Mouse (Mus musculus) embryonic facial prominence, embryonic 14.5 days (tissue): ENCODE results near the gene Tfg. TPM values are rescaled to one million over a fixed set of nuclear protein-coding genes. Genes with fewer than 3 reads are reported as not detected.

ENCODE experiments used
- ATAC-seq: fragments of 200-750 bp; cut with Nextera tagmentation; 2 replicates; pipeline ENCODE4 v1.8.0; 2017; ENCODE audit warnings: low read depth, moderate number of reproducible peaks, moderate TSS enrichment
- DNase-seq: peaks from one replicate; pipeline ENCODE4 v3.0.0-alpha.2; 2015; ENCODE audit warnings: low spot score
- H3K27ac ChIP-seq: fragments of 300-500 bp; sonication (generic); replicated peaks from 2 replicates; pipeline ENCODE4 v1.5.1; 2014; ENCODE audit warnings: low read depth, mild to moderate bottlenecking, low read length, moderate library complexity
- H3K27me3 ChIP-seq: fragments of 300-500 bp; sonication (generic); replicated peaks from 2 replicates; pipeline ENCODE4 v1.6.1; 2014; ENCODE audit warnings: low read length; ENCODE audit not compliant: control insufficient read depth, insufficient read depth
- H3K36me3 ChIP-seq: fragments of 300-500 bp; sonication (generic); 2 replicates; pipeline ENCODE4 v1.6.1; 2014; ENCODE audit warnings: low read length, mixed read lengths; ENCODE audit not compliant: control insufficient read depth, insufficient read depth
- H3K4me1 ChIP-seq: fragments of 300-500 bp; sonication (generic); 2 replicates; pipeline ENCODE4 v1.6.1; 2014; ENCODE audit warnings: antibody characterized with exemption, low read length; ENCODE audit not compliant: control insufficient read depth, insufficient read depth
- H3K4me2 ChIP-seq: fragments of 300-500 bp; sonication (generic); 2 replicates; pipeline ENCODE4 v1.6.1; 2014; ENCODE audit warnings: low read depth, mild to moderate bottlenecking, low read length, moderate library complexity, mixed read lengths
- H3K4me3 ChIP-seq: fragments of 300-500 bp; sonication (generic); 2 replicates; pipeline ENCODE4 v1.5.1; 2014; ENCODE audit warnings: low read depth, mild to moderate bottlenecking, low read length
- H3K9ac ChIP-seq: fragments of 300-500 bp; sonication (generic); 2 replicates; pipeline ENCODE4 v1.6.1; 2014; ENCODE audit warnings: low read depth, mild to moderate bottlenecking, low read length, moderate library complexity, mixed read lengths
- H3K9me3 ChIP-seq: fragments of 300-500 bp; sonication (generic); 2 replicates; pipeline ENCODE4 v1.6.1; 2016; ENCODE audit warnings: low read length; ENCODE audit not compliant: control insufficient read depth
- WGBS: fragments of 180-500 bp; shearing (Covaris S2); extraction: QIAGEN DNeasy Blood & Tissue Kit; methylation state at CpG from one replicate; pipeline ENCODE4 v1.1.7; 2014; 5-methylcytosine and 5-hydroxymethylcytosine counted together
- polyA plus RNA-seq: library from polyadenylated mRNA; unstranded; fragments of >200 nt; fragmentation: Nextera tagmentation; extraction: Ambion mirVana; gene quantifications from 2 replicates; pipeline ENCODE4 v1.2.1, GENCODE M21; 2014

Gene Tfg
- polyA plus RNA-seq, 1 experiment from 2014 or later: 157 TPM

GRCm38 (mm10) chr16:56669520-56669919 lies 47.7 kb downstream of the Tfg start:
- Histone ChIP-seq H3K9ac (no peak overlapping the region), H3K27me3 (no peaks in the 10 kb centered on the region), H3K27ac (no peak overlapping the region), H3K9me3 (no peaks in the 10 kb centered on the region), H3K4me1 (no peaks in the 10 kb centered on the region), H3K4me2 (no peak overlapping the region), H3K36me3 (no peaks in the 10 kb centered on the region), H3K4me3 (no peak overlapping the region)
- DNase-seq (no peak), ATAC-seq (no peak)
- 56% methylated on average over 5 of the region's 5 CpGs for WGBS

GRCm38 (mm10) chr16:56658866-56659265 lies 58.4 kb downstream of the Tfg start:
- DNase-seq: no peak
- Histone ChIP-seq H3K4me1 (no peaks in the 10 kb centered on the region), H3K4me2 (no peak overlapping the region), H3K9ac (no peak overlapping the region), H3K4me3 (no peak overlapping the region), H3K27me3 (no peaks in the 10 kb centered on the region), H3K9me3 (no peaks in the 10 kb centered on the region), H3K27ac (no peak overlapping the region), H3K36me3 (no peaks in the 10 kb centered on the region)
- no peak for ATAC-seq

GRCm38 (mm10) chr16:56655193-56655910 lies 61.9 kb downstream of the Tfg start:
- ATAC-seq (no peak), DNase-seq (no peak)
- Histone ChIP-seq H3K36me3 (no peaks in the 10 kb centered on the region), H3K27me3 (no peaks in the 10 kb centered on the region), H3K4me1 (no peaks in the 10 kb centered on the region), H3K27ac (no peak overlapping the region), H3K4me3 (no peak overlapping the region), H3K9ac (no peak overlapping the region), H3K4me2 (no peak overlapping the region), H3K9me3 (no peaks in the 10 kb centered on the region)
- 69% methylated on average over 12 of the region's 12 CpGs for WGBS

GRCm38 (mm10) chr16:56646382-56647172 lies 70.7 kb downstream of the Tfg start:
- no peak overlapping the region for H3K9ac ChIP-seq
- no peaks in the 10 kb centered on the region for H3K27me3 ChIP-seq
- ATAC-seq (no peak), DNase-seq (peak; percentile 15)
- H3K4me1 ChIP-seq: no peaks in the 10 kb centered on the region
- no peaks in the 10 kb centered on the region for H3K9me3 ChIP-seq
- H3K27ac ChIP-seq: no peak overlapping the region
- H3K4me2 ChIP-seq: no peak overlapping the region
- H3K4me3 ChIP-seq: no peak overlapping the region
- 47% methylated on average over 7 of the region's 7 CpGs for WGBS
- no peaks in the 10 kb centered on the region for H3K36me3 ChIP-seq

- Histone ChIP-seq H3K27ac (no peak overlapping the region), H3K4me1 (no peaks in the 10 kb centered on the region), H3K9ac (no peak overlapping the region), H3K4me2 (no peak overlapping the region), H3K4me3 (no peak overlapping the region), H3K9me3 (no peaks in the 10 kb centered on the region), H3K27me3 (no peaks in the 10 kb centered on the region), H3K36me3 (no peaks in the 10 kb centered on the region)
- WGBS: 26% methylated on average over 2 of the region's 2 CpGs
- DNase-seq (peak; percentile 57), ATAC-seq (no peak)
Observed at GRCm38 (mm10) chr16:56645251-56645650, 72.0 kb downstream of the Tfg start.

Other genes with a start within 250 kb of the Tfg start
- 24.6 and 28.3 TPM in 2 replicates for gene Abi3bp, start 239.6 kb downstream of the Tfg start, polyA plus RNA-seq
- not detected in 2 replicates for gene Adgrg7, start 78.4 kb upstream of the Tfg start, polyA plus RNA-seq
- 71.5 and 84.1 TPM in 2 replicates for gene Tmem45a, start 168.7 kb upstream of the Tfg start, polyA plus RNA-seq
- 0.72 TPM in 1 of 2 replicates, not detected in the other for gene Lnp1, start 210.6 kb upstream of the Tfg start, polyA plus RNA-seq